Mouse (Mus musculus): Measurements from ENCODE around the gene Syncrip. TPM values are rescaled to one million over a fixed set of nuclear protein-coding genes. Genes with fewer than 3 reads are reported as not detected.

Gene Syncrip
- 3.7 and 4.1 TPM in 2 replicates for polyA plus RNA-seq (2012; rRNA removed)

DNA sequence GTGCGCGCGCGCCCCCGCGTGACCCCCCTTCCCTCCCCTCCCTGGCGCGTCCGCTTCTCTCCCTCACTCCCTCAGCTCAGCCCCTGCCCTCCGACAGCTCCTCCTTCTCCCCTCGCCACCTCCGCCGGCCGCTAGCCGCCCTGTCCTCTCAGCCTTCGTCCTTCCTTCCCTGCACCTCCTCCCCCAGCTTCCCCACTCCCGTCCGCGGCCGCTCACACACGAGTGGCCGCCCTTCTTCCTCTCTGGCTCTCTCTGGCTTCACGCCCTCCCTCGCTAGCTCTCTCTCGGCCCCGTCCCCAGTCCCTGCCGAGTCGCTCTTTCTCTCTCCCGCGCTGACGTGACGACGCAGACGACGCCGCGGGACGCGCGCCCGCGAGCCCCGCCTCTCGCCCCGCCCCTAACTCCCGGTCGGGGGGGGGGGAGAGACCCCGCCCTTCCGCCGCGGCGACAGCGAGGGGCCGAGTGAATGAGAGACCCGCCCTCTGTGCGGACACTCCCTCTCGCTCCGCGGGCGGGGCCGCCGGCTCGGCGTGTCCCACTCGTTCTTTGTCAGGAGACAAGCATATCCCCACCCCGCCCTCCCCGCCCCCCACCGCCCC lies at the start of gene Syncrip:
Gene Syncrip (minus strand): TSS at position 345 of the 599 bp plus-strand sequence.
- DNase-seq (ENCODE audit: low read depth, low spot score), result peak; percentile 65
- WGBS, result 1% methylated on average over 56 of the region's 68 CpGs

DNA sequence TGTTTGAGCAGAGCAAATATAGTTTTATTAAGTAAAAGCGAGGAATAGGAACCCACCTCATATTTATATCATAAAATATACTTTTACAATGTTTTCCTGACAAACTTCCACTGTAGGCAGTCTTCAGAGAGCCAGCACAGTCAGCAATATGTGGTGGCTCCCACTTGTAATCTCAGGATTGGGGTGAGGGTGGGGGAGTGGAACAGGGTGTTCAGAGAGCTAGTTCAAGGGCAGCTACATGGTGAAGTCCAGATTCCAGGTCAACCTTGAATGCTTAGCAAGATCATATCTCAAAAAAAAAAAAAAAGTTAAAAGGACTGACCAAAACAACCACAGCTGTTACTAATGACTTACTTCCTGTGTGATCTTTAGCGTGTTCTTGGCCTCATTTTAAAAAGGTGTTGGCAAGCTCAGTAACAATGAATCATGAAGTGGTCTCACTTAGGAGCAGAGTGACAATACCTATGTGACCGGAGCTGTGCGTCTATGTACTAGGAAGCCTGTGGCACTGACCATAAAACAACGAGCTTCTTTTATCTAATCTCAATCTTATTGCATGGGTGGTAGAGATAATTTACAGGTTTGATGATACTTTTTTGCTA lies 47.7 kb upstream of the Syncrip start:
- 43% methylated on average over 5 of the region's 5 CpGs for WGBS
- no peak for DNase-seq (ENCODE audit: low read depth, low spot score)

DNA sequence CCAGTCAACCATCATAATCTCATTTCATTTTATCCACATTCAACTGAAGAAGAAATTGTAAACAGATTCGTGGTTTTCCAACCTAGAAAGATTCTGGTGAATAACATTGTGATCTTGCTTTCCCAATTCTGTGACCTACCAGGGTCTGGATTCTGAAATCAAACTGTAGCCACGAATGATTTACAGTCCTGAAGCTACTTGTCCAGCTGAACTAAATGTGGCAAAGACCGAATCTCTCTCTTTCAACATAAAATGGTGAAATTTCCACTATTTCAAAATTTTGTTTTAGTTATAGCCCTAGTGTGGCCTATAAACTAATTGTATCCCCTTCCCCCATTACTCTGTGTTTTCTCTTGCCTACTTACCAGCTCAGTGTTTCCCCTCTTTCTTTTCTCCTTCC lies 47.2 kb upstream of the Syncrip start:
- DNase-seq (ENCODE audit: low read depth, low spot score), result no peak
- WGBS, result 82% methylated on average over 3 of the region's 3 CpGs

DNA sequence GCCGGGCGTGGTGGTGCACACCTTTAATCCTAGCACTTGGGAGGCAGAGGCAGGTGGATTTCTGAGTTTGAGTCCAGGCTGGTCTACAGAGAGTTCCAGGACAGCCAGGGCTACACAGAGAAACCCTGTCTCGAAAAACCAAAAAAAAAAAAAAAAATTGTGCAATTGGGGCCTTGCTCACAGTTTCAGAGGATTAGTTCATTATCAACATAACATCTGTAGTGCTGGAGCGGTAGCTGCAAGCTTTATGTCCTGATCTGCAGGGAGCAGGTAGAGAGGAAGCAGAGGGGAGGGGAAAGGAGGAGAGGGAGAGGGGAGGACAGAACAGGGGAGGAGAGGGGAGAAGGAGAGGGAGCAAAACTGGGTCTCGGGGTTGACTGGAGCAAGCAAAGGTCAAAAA lies 46.4 kb upstream of the Syncrip start:
- 91% methylated on average over 5 of the region's 5 CpGs for WGBS

DNA sequence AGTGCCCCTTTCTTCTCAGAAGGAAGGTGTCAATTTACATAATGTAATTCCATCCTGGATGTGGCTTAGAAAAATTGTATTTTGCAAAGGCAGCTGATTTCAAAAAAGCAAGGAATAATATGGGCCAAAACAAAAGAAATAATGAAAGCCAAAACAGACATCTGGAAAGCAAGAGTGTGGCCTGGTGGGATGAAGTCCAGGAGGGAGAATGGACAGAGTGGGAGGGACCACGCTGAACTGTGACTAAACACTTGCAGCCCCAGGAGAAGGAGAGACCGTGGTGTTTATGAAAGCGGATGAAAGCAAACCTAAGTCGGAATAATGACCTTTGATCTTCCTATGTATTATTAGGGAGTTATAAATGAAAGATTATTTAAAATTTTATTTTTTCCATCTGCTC lies 45.6 kb upstream of the Syncrip start:
- no peak for DNase-seq (ENCODE audit: low read depth, low spot score)
- 84% methylated on average over 4 of the region's 4 CpGs for WGBS

More for the DNA sequence above, 46.4 kb upstream of the Syncrip start:
- DNase-seq (ENCODE audit: low read depth, low spot score), result no peak

DNA sequence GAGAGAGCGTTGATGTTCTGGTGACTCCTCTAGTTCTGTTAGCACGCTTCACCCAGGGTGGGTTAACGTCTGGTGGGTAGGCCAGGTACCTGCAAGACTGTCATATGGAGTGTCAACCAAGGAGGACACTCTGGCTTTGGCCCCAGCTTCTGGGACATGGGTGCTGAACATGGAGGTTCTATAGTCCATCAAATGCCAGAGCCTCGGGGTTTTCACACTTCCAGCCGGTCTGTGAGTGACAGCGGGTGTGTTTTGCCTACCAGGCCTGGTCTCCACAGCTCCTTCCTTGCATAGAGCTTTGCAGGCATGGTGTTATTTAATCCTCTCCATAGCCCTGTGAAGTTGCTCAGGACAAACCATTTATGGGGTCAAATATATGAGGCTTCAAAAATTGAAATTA lies 43.0 kb upstream of the Syncrip start:
- no peak for DNase-seq (ENCODE audit: low read depth, low spot score)
- WGBS, result 94% methylated on average over 6 of the region's 6 CpGs

DNA sequence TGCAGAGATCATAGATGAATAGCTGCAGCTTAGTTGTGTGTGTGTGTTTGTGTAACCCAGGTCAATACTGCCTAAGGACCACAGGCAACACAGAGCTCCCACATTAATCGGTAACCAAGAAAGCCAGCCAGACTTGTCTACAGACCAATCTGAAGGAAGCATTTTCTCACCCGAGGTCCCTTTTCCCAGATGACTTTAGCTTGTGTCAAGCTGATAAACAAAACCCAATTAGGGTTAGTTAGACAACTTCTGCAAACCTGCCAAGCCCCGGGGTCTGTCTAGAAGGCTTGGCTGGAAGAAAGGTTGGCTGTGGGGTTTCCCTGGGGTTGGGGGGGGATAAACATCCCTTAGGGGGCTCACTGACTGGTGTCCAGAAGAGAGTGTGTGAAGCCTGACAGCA lies 42.4 kb upstream of the Syncrip start:
- WGBS, result 63% methylated on average over 3 of the region's 3 CpGs
- no peak for DNase-seq (ENCODE audit: low read depth, low spot score)

DNA sequence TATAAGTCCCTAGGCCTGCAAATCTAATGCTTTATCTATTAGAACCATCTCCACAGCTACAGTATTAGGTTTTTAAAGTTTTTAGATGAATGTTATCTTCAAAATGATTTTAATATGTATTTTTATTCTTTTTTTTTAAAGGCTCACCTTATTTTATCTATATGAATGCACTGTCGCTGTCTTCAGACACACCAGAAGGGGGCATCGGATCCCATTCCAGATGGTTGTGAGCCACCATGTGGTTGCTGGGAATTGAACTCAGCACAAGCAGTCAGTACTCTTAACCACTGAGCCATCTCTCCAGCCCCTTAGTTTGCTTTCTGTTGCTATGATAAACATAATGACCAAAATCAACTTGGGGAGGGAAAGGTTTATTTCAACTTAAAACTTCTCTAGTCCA lies 42.0 kb upstream of the Syncrip start:
- WGBS, result 95% methylated on average over 2 of the region's 2 CpGs

DNA sequence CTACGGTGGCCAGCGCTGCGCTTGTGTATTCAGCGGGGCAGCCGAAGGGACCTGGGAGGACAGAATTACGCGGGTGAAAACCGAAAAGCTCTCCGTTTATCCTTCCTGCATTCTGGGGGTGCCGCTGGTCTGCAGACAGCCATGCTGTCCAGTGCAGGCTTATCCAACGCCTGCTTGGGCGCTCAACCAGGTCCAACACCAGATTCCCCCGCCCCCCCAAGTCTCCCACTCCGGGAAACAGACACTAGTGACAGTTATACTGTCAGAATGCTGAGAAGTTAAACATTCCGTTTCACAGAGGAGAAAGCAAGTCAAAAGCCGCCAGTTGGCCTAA lies 40.9 kb upstream of the Syncrip start:
- WGBS, result 2% methylated on average over 16 of the region's 16 CpGs
- no peak for DNase-seq (ENCODE audit: low read depth, low spot score)

More for the DNA sequence above, 42.0 kb upstream of the Syncrip start:
- no peak for DNase-seq (ENCODE audit: low read depth, low spot score)

DNA sequence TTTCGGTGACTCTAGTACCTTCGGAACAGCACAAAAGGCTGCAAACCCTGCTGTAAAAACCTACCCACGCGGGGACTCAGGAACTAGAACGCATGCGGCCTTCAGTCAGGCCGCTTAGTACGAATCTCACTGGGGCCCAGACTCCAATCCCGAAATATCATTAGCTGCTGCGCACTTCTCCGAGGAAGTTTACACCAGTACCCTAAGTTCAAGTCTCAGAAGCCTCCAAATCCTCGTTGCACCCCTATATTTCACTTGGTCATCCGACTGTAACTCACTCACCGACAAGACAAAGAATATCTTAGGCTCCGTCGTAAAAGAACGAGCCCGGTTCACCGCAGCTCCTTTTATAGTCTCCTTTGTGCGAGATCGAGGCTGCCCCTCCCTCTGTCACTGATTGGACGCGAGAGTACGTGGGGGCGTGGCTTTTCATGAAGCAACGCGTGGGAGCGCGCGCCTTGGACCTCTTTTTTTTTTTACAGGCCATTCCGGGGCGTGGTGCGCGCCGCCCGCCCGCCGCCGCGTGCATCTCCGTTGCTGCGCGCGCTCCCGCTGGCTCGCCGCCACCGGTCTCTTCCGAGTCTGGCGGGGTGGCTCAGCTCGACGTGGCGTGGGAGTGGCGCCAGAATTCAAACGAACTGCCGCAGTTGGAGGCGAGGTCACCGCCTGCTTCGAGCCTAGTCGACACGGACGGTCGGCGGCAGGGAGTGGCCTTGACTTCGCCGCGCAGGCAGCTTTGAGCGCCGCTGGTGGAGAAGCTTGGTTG lies 40.4 kb upstream of the Syncrip start:
- DNase-seq (ENCODE audit: low read depth, low spot score), result peak; percentile 93
- under 1% methylated on average over 69 of the region's 69 CpGs for WGBS

DNA sequence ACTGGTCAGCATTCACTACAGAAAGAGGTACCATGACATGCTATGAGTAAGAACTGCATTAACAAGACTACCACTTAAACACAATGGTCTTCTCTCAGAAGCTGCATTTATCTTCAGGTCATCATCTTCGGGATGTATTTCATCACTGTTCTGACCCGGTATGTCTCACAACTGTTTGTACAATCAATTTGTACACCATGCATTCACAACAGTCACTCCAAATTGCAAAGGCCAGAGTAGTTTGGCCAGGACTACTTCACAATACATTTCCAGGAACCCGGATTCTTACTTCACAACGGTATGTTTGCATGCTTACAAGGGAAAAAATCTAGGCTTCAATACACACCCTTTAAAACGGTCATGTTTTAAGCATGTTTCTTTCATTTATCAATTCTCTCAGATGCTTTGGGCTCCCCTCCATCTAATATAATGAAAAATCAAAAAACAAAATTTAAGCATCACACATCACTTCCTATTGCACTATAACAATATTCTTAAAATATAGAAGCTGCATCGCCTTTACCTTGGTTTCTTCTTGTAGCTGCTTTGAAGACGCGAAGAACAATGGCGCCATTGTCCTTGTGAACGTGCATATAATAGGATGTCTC lies 39.7 kb upstream of the Syncrip start:
- DNase-seq (ENCODE audit: low read depth, low spot score), result no peak
- WGBS, result under 1% methylated on average over 10 of the region's 10 CpGs

DNA sequence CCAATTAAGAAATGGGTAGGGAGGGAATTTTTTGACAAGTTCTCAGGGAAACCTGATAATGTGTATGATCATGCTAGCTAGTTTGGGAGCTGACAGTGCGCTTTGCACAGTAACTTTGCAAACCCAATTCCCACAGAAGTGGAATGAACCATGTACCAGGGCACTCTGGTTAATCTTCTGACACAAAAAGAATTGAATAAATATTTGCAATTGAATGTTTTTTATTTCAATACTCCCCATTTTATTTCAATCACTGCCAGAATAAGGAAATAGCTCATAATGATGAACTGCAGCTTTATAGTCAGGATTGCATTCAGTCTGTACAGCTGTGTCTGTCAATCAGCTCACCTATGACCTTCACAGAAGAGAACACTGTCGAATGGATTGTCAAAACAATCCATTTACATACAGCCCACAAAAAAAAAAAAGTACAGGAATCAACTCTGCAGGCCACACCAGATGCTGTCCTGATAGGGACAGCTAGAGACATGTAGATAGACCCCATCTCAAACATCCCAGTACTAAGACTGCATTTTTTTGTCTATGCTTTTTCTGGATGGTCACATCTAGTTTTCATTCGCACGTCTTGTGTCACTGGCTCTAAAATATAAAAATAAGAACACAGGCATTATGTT lies 38.6 kb upstream of the Syncrip start:
- no peak for DNase-seq (ENCODE audit: low read depth, low spot score)
- WGBS, result 29% methylated on average over 4 of the region's 4 CpGs

DNA sequence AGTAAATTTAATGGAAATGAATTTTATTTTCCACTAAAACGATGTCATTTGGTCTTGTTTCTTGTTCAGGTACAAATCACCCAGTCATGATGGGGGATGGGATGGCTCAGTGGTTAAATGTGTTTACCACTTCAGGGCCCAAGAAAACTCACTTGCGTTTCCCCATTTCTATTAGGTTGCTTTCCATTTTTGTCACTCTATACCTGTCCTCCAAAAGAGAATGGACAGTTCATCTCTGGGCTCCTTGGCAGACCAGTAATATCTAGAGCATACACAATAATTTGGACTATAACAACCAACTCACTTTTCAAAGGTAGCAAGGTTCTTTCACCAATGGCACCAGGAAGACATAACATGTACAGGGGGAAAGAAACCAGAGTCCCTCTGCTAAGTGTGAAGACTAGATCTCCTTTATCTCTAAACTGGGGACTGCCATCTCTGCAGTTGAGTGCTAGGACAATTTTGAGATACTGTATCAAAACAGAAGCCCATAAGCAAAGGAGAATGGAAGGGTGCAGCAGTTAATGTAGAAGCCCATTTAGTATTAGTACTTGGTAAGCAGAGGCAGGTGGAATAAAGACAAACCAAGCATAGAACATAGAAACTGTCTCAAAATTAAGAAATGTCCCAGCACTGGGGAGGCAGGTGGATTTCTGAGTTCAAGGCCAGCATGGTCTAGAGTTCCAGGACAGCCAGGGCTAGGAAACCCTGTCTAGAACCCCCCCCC lies 37.9 kb upstream of the Syncrip start:
- no peak for DNase-seq (ENCODE audit: low read depth, low spot score)
- WGBS, result 49% methylated on average over 2 of the region's 2 CpGs

DNA sequence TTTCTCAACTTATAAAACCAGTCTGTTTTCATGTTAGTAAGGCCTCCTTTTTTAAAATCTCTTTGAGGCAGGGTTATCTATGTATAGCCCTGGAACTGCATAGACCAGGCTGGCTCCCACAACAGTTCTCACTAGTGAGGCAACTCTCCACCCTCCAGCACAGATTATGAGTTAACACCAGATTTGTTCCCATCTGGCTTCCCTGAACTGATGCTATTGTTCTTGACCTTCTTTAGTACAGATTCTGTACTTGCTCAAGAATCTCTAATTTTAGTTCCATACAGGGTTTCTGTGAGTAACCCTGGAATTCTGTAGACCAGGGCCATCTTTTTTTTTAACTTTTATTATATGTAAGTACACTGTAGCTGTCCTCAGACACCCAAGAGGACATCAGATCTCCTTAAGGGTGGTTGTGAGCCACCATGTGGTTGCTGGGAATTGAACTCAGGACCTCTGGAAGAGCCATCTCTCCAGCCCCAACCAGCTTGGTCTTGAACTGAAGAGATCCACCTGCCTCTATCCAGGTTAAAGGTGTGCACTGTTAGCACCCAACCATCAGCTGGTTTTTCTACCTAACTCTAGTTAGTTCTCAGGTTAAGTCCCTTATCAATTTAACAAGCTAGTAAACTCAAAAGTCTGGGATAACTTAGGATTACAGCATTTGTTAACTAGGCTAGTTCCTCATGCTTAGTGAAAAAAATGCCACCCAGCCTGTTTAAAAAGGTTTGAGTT lies 37.2 kb upstream of the Syncrip start:
- no peak for DNase-seq (ENCODE audit: low read depth, low spot score)

DNA sequence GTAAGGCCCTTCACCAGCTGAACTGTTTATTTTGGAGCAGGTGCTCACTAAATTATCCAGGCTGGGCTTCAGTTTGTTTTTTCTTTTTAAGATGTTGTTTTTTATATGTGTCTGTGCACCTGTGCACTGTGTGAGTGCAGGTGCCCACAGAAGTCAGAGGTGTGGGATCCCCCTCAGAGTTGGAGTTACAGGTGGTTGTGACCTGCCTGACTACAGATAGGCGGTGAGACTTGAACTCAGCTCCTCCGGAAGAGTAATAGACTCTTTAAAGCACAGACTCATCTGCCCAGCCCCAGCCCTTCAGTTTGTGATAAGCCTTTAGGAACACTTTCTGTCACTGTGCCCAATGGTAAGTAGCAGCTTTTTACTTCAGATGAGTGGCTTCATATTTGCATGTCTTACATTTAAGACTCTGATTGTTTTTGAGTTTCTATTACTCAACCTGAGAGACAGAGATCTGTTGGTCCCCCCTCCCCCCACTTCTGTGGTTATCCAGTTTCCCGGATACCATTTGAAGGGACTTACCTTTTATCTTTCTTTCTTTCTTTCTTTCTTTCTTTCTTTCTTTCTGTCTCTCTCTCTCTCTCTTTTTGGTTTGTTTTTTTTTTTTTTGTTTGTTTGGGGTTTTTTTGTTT lies 34.1 kb upstream of the Syncrip start:
- WGBS, result 74% methylated on average over 3 of the region's 3 CpGs

DNA sequence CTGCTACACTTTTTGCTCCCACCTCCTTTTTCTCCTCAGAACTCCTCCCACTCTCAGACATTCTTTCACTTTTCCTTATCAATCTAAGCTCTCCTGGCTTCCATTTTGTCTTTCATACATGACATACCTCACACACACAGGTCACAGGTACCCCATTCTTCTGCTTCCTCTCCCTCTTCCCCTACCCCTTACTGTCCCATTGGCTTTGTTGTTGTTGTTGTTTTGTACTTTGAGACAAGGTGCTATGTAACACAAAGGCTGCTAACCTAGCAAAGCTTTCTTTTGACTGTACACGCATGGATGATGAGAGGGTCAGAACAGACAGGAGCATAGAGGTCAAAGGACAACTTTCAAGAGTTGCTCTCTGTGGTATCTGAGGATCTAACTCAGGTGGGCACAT lies 33.2 kb upstream of the Syncrip start:
- DNase-seq (ENCODE audit: low read depth, low spot score), result no peak

More for the DNA sequence above, 34.1 kb upstream of the Syncrip start:
- no peak for DNase-seq (ENCODE audit: low read depth, low spot score)

DNA sequence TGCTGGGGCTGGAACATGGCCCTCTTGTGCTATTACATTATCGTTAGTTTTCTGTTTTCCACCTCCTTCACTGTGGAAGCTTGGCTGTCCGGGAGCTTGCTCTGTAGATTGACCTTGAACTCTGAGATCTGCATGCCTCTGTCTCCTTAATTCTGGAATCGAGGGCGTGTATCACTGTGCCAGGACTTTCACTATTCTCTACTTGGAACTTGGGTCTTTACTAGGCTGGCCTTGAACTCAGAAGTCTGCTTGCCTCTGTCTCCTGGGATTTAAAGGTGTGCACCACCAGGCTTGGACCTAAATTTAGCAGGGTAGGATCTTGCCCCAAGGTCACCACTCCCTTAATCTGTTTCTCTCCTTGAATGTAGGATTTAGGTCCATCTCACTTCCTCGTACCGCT lies 19.5 kb upstream of the Syncrip start:
- WGBS, result 74% methylated on average over 6 of the region's 6 CpGs
- DNase-seq (ENCODE audit: low read depth, low spot score), result no peak

More for the DNA sequence above, 33.2 kb upstream of the Syncrip start:
- WGBS, result 89% methylated on average over 1 of the region's 1 CpGs

DNA sequence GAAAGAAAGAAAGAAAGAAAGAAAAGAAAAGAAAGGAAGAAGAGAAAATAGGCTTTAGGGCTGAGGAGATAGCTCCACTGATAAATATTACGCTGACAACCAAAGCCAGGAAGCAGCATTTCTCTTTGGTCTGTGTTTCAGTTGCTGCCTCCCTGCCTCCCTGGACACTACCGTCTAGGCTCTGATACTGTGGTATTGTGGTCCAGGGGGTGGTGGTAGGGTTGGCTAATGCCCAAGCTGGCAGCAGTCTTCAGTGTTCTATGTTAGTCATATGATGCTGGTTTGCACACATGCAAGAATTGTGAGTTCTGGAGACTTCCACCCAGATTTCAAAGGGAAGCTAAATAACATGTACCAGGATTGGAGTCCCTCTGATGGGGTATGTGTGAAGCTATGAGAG lies 17.7 kb upstream of the Syncrip start:
- 81% methylated on average over 2 of the region's 2 CpGs for WGBS

DNA sequence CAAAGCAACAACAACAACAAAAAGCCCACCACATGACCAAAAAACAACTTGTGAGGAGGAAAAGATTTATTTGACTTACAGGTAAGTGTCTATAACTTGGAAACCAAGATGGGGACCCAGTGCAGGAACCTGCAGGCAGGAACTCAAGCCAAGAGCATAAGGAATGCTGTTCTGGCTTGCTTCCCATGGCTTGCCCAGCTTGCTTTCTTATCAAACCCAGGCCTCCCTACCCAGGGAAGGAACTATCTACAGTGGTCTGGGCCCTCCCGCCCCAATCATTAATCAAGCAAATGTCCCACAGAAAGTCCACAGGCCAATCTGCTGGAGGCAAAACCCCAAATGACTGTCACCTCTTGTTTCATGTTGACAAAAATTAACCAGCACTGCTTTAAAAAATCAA lies 10.1 kb upstream of the Syncrip start:
- 96% methylated on average over 1 of the region's 1 CpGs for WGBS
- DNase-seq (ENCODE audit: low read depth, low spot score), result no peak

More for the DNA sequence above, 17.7 kb upstream of the Syncrip start:
- DNase-seq (ENCODE audit: low read depth, low spot score), result no peak
